Mouse (Mus musculus): ENCODE measurements around the gene Zc3h14.

Zc3h14 gene

DNA sequence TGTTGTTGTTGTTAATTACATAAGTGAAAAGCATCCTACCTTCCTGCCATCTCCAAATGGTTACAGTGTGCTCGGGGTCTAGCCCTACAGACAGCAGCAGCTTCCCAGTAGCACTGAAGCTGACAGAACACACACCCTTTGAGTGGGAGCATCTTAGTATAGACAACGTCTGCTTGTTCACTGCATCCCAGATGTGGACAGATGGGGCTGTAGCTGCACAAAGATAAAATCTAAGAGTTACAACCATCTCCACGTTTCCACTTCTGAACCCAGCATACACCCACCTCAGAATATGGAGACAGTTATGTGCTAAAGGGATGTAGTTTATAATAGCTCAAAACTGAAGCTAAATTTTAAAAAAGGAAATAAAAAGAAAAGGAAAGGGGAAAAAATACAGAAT is 55.5 kb downstream of the Zc3h14 start:
- H3K36me3 ChIP-seq (ENCODE audit: insufficient read depth, low read length): peaks cover 24% of the 10 kb centered on the region
- H3K4me1 ChIP-seq (replicated peaks; ENCODE audit: low read depth, low read length): no peaks in the 10 kb centered on the region
- H3K27me3 ChIP-seq (ENCODE audit: insufficient read depth, low read length): no peaks in the 10 kb centered on the region
- TF ChIP-seq POU5F1 (IDR thresholded peaks at IDR 0.05; ENCODE audit: borderline replicate concordance, low read length) (no peak), NANOG (IDR thresholded peaks at IDR 0.05; ENCODE audit: borderline replicate concordance, low read length) (no peak), CTCF (conservative IDR thresholded peaks at IDR 0.05; ENCODE audit: low read length) (no peak)
- H3K9me3 ChIP-seq (ENCODE audit: low read length): no peaks in the 10 kb centered on the region
- H3K4me3 ChIP-seq (replicated peaks; ENCODE audit: low read length): no peak overlapping the region

- no peak overlapping the region for H3K4me3 ChIP-seq (replicated peaks; ENCODE audit: low read length)
- TF ChIP-seq POU5F1 (IDR thresholded peaks at IDR 0.05; ENCODE audit: borderline replicate concordance, low read length) (no peak), NANOG (IDR thresholded peaks at IDR 0.05; ENCODE audit: borderline replicate concordance, low read length) (no peak), CTCF (conservative IDR thresholded peaks at IDR 0.05; ENCODE audit: low read length) (no peak)
- no peaks in the 10 kb centered on the region for H3K4me1 ChIP-seq (replicated peaks; ENCODE audit: low read depth, low read length)
- no peaks in the 10 kb centered on the region for H3K9me3 ChIP-seq (ENCODE audit: low read length)
- H3K27me3 ChIP-seq (ENCODE audit: insufficient read depth, low read length): no peaks in the 10 kb centered on the region
- H3K36me3 ChIP-seq (ENCODE audit: insufficient read depth, low read length): peaks cover 13% of the 10 kb centered on the region
Measured at GRCm38 (mm10) chr12:98804078-98804748, 57.4 kb downstream of the Zc3h14 start.

DNA sequence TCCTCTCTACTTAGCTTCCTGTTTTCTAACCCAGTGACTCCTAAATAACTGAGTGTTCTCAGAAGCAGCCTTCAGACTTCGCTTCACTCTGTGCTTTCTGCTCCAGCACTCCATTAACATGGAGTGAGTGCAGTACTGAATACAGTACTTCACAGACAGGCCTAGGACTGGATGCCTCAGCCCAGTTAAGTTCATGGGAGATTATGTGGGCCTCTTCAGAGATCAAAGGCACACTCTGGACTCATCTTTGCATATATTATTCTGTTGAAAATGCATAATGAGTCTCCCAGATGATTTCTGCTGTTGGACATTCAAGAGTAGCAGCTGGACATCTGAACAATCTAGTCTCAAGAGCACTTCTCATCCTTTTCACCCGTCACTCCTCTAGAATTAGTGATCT is 74.0 kb downstream of the Zc3h14 start:
- no peak overlapping the region for H3K4me3 ChIP-seq (replicated peaks; ENCODE audit: low read length)
- TF ChIP-seq CTCF (conservative IDR thresholded peaks at IDR 0.05; ENCODE audit: low read length): no peak
- no peak for TF ChIP-seq POU5F1 (IDR thresholded peaks at IDR 0.05; ENCODE audit: borderline replicate concordance, low read length)
- no peak for TF ChIP-seq NANOG (IDR thresholded peaks at IDR 0.05; ENCODE audit: borderline replicate concordance, low read length)
- H3K36me3 ChIP-seq (ENCODE audit: insufficient read depth, low read length): peaks cover 2% of the 10 kb centered on the region; the same call in 1 of the 2 replicates
- H3K9me3 ChIP-seq (ENCODE audit: low read length): no peaks in the 10 kb centered on the region
- no peaks in the 10 kb centered on the region for H3K4me1 ChIP-seq (replicated peaks; ENCODE audit: low read depth, low read length)
- H3K27me3 ChIP-seq (ENCODE audit: insufficient read depth, low read length): no peaks in the 10 kb centered on the region

DNA sequence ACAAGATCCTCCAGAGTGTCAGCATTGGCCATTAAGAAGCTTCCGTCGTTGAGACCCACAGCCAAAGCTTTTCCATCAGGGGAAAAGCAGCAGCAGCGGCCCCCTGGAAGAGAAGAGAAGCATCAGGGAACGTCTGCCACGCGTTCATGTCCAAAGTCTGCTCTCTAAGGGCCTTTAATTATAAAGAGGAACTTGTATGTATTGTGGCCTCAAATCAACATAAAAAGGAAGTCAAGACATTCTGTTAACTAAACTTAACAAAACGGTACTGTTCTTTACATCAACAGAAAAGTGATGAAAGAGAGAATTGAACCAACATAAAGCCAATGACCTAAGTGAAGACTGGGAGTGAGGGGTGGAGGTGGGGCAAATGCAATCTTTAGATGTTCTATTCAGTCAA is 84.4 kb downstream of the Zc3h14 start:
- H3K9me3 ChIP-seq (ENCODE audit: low read length): no peaks in the 10 kb centered on the region
- no peak for TF ChIP-seq POU5F1 (IDR thresholded peaks at IDR 0.05; ENCODE audit: borderline replicate concordance, low read length)
- TF ChIP-seq CTCF (conservative IDR thresholded peaks at IDR 0.05; ENCODE audit: low read length): no peak
- TF ChIP-seq NANOG (IDR thresholded peaks at IDR 0.05; ENCODE audit: borderline replicate concordance, low read length): no peak
- no peak overlapping the region for H3K4me3 ChIP-seq (replicated peaks; ENCODE audit: low read length)
- H3K27me3 ChIP-seq (ENCODE audit: insufficient read depth, low read length): no peaks in the 10 kb centered on the region
- H3K36me3 ChIP-seq (ENCODE audit: insufficient read depth, low read length): peaks cover 18% of the 10 kb centered on the region
- H3K4me1 ChIP-seq (replicated peaks; ENCODE audit: low read depth, low read length): no peaks in the 10 kb centered on the region

GRCm38 (mm10) chr12:98832929-98833598 is 86.3 kb downstream of the Zc3h14 start:
- Histone ChIP-seq H3K27me3 (ENCODE audit: insufficient read depth, low read length) (no peaks in the 10 kb centered on the region), H3K36me3 (ENCODE audit: insufficient read depth, low read length) (peaks cover 18% of the 10 kb centered on the region), H3K4me3 (replicated peaks; ENCODE audit: low read length) (no peak overlapping the region), H3K4me1 (replicated peaks; ENCODE audit: low read depth, low read length) (no peaks in the 10 kb centered on the region), H3K9me3 (ENCODE audit: low read length) (no peaks in the 10 kb centered on the region)
- no peak for TF ChIP-seq NANOG (IDR thresholded peaks at IDR 0.05; ENCODE audit: borderline replicate concordance, low read length)
- TF ChIP-seq CTCF (conservative IDR thresholded peaks at IDR 0.05; ENCODE audit: low read length): no peak
- TF ChIP-seq POU5F1 (IDR thresholded peaks at IDR 0.05; ENCODE audit: borderline replicate concordance, low read length): no peak

GRCm38 (mm10) chr12:98833901-98834300 is 87.1 kb downstream of the Zc3h14 start:
- Histone ChIP-seq H3K36me3 (ENCODE audit: insufficient read depth, low read length) (peaks cover 13% of the 10 kb centered on the region), H3K27me3 (ENCODE audit: insufficient read depth, low read length) (no peaks in the 10 kb centered on the region), H3K9me3 (ENCODE audit: low read length) (no peaks in the 10 kb centered on the region), H3K4me3 (replicated peaks; ENCODE audit: low read length) (no peak overlapping the region), H3K4me1 (replicated peaks; ENCODE audit: low read depth, low read length) (no peaks in the 10 kb centered on the region)
- TF ChIP-seq POU5F1 (IDR thresholded peaks at IDR 0.05; ENCODE audit: borderline replicate concordance, low read length) (no peak), CTCF (conservative IDR thresholded peaks at IDR 0.05; ENCODE audit: low read length) (no peak), NANOG (IDR thresholded peaks at IDR 0.05; ENCODE audit: borderline replicate concordance, low read length) (no peak)

DNA sequence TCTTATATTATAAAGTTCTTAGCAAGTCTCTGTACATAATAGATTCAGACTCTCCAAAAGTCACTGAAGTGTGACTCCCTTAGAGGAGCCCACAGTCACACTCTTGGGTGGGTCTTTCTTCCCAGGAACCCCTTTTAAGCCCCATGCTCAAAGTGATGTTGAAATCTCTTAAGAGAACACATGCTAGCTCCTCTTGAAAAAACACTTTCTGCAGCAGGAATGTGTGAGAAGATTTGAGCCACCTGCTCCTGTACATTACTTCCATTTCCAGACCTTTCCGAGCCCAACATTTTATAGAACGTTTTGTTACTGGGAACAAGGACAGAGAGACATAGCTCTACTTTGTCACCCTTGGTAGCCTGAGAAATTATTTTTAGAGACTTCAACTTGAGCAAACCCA is 88.1 kb downstream of the Zc3h14 start:
- Histone ChIP-seq H3K36me3 (ENCODE audit: insufficient read depth, low read length) (peaks cover 8% of the 10 kb centered on the region; the same call in 1 of the 2 replicates), H3K9me3 (ENCODE audit: low read length) (no peaks in the 10 kb centered on the region), H3K27me3 (ENCODE audit: insufficient read depth, low read length) (no peaks in the 10 kb centered on the region), H3K4me3 (replicated peaks; ENCODE audit: low read length) (no peak overlapping the region), H3K4me1 (replicated peaks; ENCODE audit: low read depth, low read length) (no peaks in the 10 kb centered on the region)
- no peak for TF ChIP-seq POU5F1 (IDR thresholded peaks at IDR 0.05; ENCODE audit: borderline replicate concordance, low read length)

- Histone ChIP-seq H3K9me3 (ENCODE audit: low read length) (no peaks in the 10 kb centered on the region), H3K4me1 (replicated peaks; ENCODE audit: low read depth, low read length) (no peaks in the 10 kb centered on the region), H3K4me3 (replicated peaks; ENCODE audit: low read length) (no peak overlapping the region), H3K27me3 (ENCODE audit: insufficient read depth, low read length) (no peaks in the 10 kb centered on the region), H3K36me3 (ENCODE audit: insufficient read depth, low read length) (peaks cover 8% of the 10 kb centered on the region; the same call in 1 of the 2 replicates)
- TF ChIP-seq NANOG (IDR thresholded peaks at IDR 0.05; ENCODE audit: borderline replicate concordance, low read length) (no peak), POU5F1 (IDR thresholded peaks at IDR 0.05; ENCODE audit: borderline replicate concordance, low read length) (no peak), CTCF (conservative IDR thresholded peaks at IDR 0.05; ENCODE audit: low read length) (no peak)
Measured at GRCm38 (mm10) chr12:98835466-98835865, 88.7 kb downstream of the Zc3h14 start.

All from E14TG2a.4 (cell line).